Mouse (Mus musculus) myocyte (in vitro differentiated cells): ENCODE data around the gene Med9. TPM values are rescaled to one million over a fixed set of nuclear protein-coding genes. Genes with fewer than 3 reads are reported as not detected.

Experiments used
- H3K27me3 ChIP-seq: one replicate; pipeline ENCODE4 v1.6.1; 2011; ENCODE audit not compliant: control insufficient read depth, insufficient read depth, insufficient read length
- H3K36me3 ChIP-seq: one replicate; pipeline ENCODE4 v1.6.1; 2011; ENCODE audit not compliant: control insufficient read depth, insufficient read depth
- H3K4me2 ChIP-seq: one replicate; pipeline ENCODE4 v1.6.1; 2011; ENCODE audit warnings: low read depth, control low read depth
- H3K4me3 ChIP-seq: one replicate; pipeline ENCODE4 v1.5.1; 2011; ENCODE audit warnings: mild to moderate bottlenecking, control low read depth, moderate library complexity
- H3K79me2 ChIP-seq: one replicate; pipeline ENCODE4 v1.6.1; 2011; ENCODE audit not compliant: control insufficient read depth, insufficient read depth
- H3ac ChIP-seq: one replicate; pipeline ENCODE4 v1.6.1; 2011; ENCODE audit not compliant: control insufficient read depth, insufficient read length
- CEBPB ChIP-seq: IDR thresholded peaks from 2 replicates; pipeline ENCODE4 v1.6.1; 2011; ENCODE audit warnings: mild to moderate bottlenecking, moderate library complexity; ENCODE audit not compliant: poor library complexity, insufficient read depth, severe bottlenecking
- E2F4 ChIP-seq: IDR thresholded peaks from one replicate; pipeline ENCODE4 v1.6.1; 2011; ENCODE audit warnings: mild to moderate bottlenecking, control low read depth, moderate library complexity; ENCODE audit not compliant: insufficient read depth
- MAX ChIP-seq: IDR thresholded peaks from one replicate; pipeline ENCODE4 v1.6.1; 2011; ENCODE audit warnings: low read depth, mild to moderate bottlenecking, control low read depth
- MYOD1 ChIP-seq, 3 experiments: IDR thresholded peaks; one replicate each; pipeline ENCODE4 v1.6.1; 2011; ENCODE audit warnings: control low read depth in 2 of 3, low read depth in 2 of 3, mild to moderate bottlenecking in 2 of 3, moderate library complexity in 1 of 3; ENCODE audit not compliant: insufficient read length in 2 of 3, control insufficient read depth in 1 of 3
- MYOG ChIP-seq, 3 experiments: IDR thresholded peaks; one replicate each; pipeline ENCODE4 v1.6.1; 2011; ENCODE audit warnings: control low read depth in 2 of 3, low read depth in 2 of 3, mild to moderate bottlenecking in 2 of 3; ENCODE audit not compliant: insufficient read length in 2 of 3, control insufficient read depth in 1 of 3, insufficient read depth in 1 of 3
- POLR2A ChIP-seq: IDR thresholded peaks from one replicate; pipeline ENCODE4 v1.6.1; 2011; ENCODE audit warnings: low read depth, mild to moderate bottlenecking, control low read depth, moderate library complexity; ENCODE audit not compliant: insufficient read length
- POLR2AphosphoS2 ChIP-seq: IDR thresholded peaks from one replicate; pipeline ENCODE4 v1.6.1; 2011; ENCODE audit warnings: low read depth, control low read depth; ENCODE audit not compliant: insufficient read length
- REST ChIP-seq: IDR thresholded peaks from one replicate; pipeline ENCODE4 v1.6.1; 2011; ENCODE audit warnings: mild to moderate bottlenecking, control low read depth, moderate library complexity; ENCODE audit not compliant: insufficient read depth, insufficient read length
- SRF ChIP-seq: IDR thresholded peaks from one replicate; pipeline ENCODE4 v1.6.1; 2011; ENCODE audit warnings: low read depth; ENCODE audit not compliant: control insufficient read depth, insufficient read length
- TCF12 ChIP-seq: IDR thresholded peaks from one replicate; pipeline ENCODE4 v1.6.1; 2011; ENCODE audit warnings: mild to moderate bottlenecking, control low read depth; ENCODE audit not compliant: poor library complexity, insufficient read depth, severe bottlenecking
- TCF3 ChIP-seq: IDR thresholded peaks from one replicate; pipeline ENCODE4 v1.6.1; 2011; ENCODE audit warnings: low read depth, control low read depth; ENCODE audit not compliant: insufficient read length
- USF1 ChIP-seq: IDR thresholded peaks from one replicate; pipeline ENCODE4 v1.6.1; 2011; ENCODE audit warnings: low read depth, mild to moderate bottlenecking, control low read depth, moderate library complexity
- polyA plus RNA-seq: library from polyadenylated mRNA; unstranded; fragments of >200 nt; fragmentation: generic; extraction: Trizol; gene quantifications from one replicate; pipeline ENCODE4 v1.2.1, GENCODE M21; 2012; ENCODE audit warnings: missing spikeins

The Med9 gene
- polyA plus RNA-seq, 1 experiment: 41.6 TPM

DNA sequence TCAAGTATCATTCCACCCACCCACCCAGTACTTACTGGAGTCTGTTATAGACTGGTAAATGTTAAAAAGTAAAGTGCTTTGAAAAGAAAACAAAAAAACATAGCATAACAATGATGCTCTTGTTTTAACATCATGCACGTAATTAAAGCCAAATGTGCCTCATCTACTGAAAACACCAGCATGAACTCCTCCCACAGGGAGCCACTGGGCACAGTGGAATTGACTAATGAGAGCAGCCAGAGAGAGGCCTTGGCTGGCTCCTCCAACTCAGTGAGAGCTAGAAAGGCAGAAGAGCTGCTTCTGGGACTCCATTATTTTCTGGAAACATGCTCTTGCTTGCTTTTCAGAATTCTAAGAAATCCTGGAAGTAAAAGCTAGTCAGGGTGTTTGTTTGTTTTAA, 41.4 kb downstream of the Med9 start:
- TF ChIP-seq MYOG (IDR thresholded peaks at IDR 0.05; ENCODE audit: control insufficient read depth in 1 of 3, insufficient read depth in 1 of 3, insufficient read length in 2 of 3, low read depth in 2 of 3) (no peak), POLR2AphosphoS2 (no peak), MAX (no peak), MYOD1 (IDR thresholded peaks at IDR 0.05; ENCODE audit: control insufficient read depth in 1 of 3, insufficient read length in 2 of 3, low read depth in 2 of 3) (no peak), CEBPB (no peak), POLR2A (no peak), E2F4 (no peak)
- Histone ChIP-seq H3K36me3 (no peaks in the 10 kb centered on the region), H3ac (no peak overlapping the region), H3K4me3 (no peak overlapping the region), H3K4me2 (no peak overlapping the region), H3K27me3 (peaks cover 6% of the 10 kb centered on the region), H3K79me2 (no peaks in the 10 kb centered on the region)

DNA sequence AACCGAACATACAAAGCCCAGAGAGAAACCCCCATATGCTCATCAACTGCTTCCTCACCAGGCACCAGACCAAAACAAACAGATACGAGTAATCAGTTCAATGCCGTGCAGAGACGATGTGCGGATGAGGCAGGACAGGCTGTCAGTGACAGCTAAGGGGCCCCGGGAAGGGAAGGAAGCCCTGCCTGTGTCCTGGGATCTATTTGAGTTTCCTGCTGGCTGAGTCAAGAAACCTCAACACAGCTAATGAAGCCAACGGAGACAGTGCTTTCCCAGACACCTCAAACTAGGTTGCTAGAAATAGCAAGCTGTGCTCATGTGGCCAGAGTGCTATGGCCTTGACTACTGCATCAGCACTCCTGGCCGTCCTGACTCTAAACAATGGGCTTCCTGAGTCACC, 43.4 kb downstream of the Med9 start:
- H3ac ChIP-seq: no peak overlapping the region
- no peaks in the 10 kb centered on the region for H3K79me2 ChIP-seq
- no peaks in the 10 kb centered on the region for H3K36me3 ChIP-seq
- no peak overlapping the region for H3K4me2 ChIP-seq
- H3K4me3 ChIP-seq: no peak overlapping the region
- peaks cover 6% of the 10 kb centered on the region for H3K27me3 ChIP-seq
- TF ChIP-seq TCF3: no peak
- TF ChIP-seq MYOD1 (IDR thresholded peaks at IDR 0.05; ENCODE audit: control insufficient read depth in 1 of 3, insufficient read length in 2 of 3, low read depth in 2 of 3): no peak
- no peak for TF ChIP-seq REST
- no peak for TF ChIP-seq MAX
- no peak for TF ChIP-seq USF1
- TF ChIP-seq POLR2A: no peak
- TF ChIP-seq TCF12: no peak
- TF ChIP-seq SRF: no peak
- no peak for TF ChIP-seq POLR2AphosphoS2
- no peak for TF ChIP-seq E2F4
- TF ChIP-seq MYOG (IDR thresholded peaks at IDR 0.05; ENCODE audit: control insufficient read depth in 1 of 3, insufficient read depth in 1 of 3, insufficient read length in 2 of 3, low read depth in 2 of 3): no peak
- TF ChIP-seq CEBPB: no peak

DNA sequence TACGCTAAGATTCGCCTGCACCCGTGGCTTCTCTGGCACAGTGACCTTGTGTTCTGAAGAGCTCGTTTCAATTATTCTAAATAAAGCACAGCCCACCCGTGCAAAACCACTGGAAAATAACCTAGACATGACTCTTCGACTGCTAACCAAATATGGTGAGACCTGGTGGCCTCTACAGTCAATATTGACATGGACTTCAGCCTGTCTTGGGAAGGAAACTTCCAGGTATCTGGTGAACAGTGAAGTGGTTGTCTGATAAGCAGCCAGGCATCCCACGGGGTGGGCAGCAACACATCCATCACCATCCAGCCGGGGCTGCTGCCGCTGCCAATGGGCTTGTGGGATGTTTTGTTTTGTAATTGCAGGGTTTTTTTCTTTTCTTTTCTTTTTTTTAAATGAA, 46.3 kb downstream of the Med9 start:
- Histone ChIP-seq H3K4me2 (no peak overlapping the region), H3K4me3 (no peak overlapping the region), H3K36me3 (no peaks in the 10 kb centered on the region), H3ac (no peak overlapping the region), H3K27me3 (peaks cover 6% of the 10 kb centered on the region), H3K79me2 (no peaks in the 10 kb centered on the region)
- TF ChIP-seq CEBPB: no peak
- TF ChIP-seq POLR2A: no peak
- no peak for TF ChIP-seq POLR2AphosphoS2
- no peak for TF ChIP-seq USF1
- TF ChIP-seq TCF3: no peak

DNA sequence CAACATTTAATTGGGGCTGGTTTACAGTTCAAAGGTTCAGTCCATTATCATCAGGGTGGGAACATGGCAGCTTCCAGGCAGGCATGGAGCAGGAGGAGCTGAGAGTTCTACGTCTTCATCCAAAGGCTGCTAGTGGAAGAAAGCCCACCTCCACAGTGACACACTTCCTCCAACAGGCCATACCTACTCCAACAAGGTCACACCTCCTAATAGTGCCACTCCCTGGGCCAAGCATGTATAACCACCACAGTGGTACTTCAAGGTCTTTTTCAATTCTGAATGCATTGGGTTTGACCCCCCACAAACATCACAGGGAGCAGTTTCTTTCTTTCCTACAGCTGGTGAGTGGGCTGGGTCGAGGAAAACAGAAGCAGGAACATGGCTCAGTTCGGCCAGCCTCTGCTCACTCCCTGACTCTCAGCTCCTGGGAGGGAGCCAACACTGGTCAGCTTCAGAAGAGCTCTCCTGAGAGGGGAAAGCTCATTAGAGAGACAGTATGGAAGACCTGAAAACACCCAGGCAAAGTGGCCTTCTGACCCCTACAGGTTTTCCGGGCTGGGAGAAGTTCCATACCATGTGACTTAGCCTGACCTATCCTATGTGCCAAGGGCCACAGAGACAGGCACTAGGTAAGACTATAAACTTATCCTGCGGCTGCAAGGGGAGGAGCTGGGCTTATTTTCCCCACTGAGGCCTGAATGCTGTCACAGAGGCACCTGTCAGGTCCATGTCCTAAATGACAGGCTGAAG, 53.4 kb downstream of the Med9 start:
- TF ChIP-seq TCF3 (no peak), POLR2A (no peak), CEBPB (no peak), TCF12 (no peak)
- Histone ChIP-seq H3K4me2 (no peak overlapping the region), H3K36me3 (no peaks in the 10 kb centered on the region), H3K27me3 (no peaks in the 10 kb centered on the region), H3ac (no peak overlapping the region), H3K79me2 (no peaks in the 10 kb centered on the region), H3K4me3 (no peak overlapping the region)

DNA sequence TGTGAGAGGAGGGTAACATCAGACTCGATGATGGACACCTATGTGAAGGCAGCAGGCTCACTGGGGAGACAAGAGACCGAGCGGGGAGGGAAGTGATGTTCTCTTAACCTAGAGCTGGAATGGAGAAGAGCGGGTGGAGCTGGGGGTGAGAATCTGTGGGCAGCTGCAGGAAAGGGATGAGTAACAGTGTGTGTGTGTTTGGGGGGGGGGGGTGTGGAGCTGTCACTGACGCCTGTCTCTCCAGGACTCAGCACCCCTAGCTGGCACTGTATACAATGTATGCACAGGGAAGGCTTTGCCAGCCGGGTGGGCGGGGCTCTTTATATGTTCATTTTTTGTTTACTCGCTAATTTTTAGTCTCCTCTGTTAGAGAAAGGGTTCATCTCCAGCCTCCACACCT, 55.8 kb downstream of the Med9 start:
- Histone ChIP-seq H3K27me3 (peaks cover 9% of the 10 kb centered on the region), H3K4me2 (no peak overlapping the region), H3K4me3 (no peak overlapping the region), H3K79me2 (no peaks in the 10 kb centered on the region), H3ac (no peak overlapping the region), H3K36me3 (no peaks in the 10 kb centered on the region)
- TF ChIP-seq SRF: no peak
- TF ChIP-seq POLR2A: no peak
- no peak for TF ChIP-seq MAX
- TF ChIP-seq MYOD1 (IDR thresholded peaks at IDR 0.05; ENCODE audit: control insufficient read depth in 1 of 3, insufficient read length in 2 of 3, low read depth in 2 of 3): no peak
- no peak for TF ChIP-seq CEBPB
- TF ChIP-seq MYOG (IDR thresholded peaks at IDR 0.05; ENCODE audit: control insufficient read depth in 1 of 3, insufficient read depth in 1 of 3, insufficient read length in 2 of 3, low read depth in 2 of 3): no peak
- TF ChIP-seq POLR2AphosphoS2: no peak
- TF ChIP-seq USF1: no peak
- TF ChIP-seq TCF12: no peak
- TF ChIP-seq REST: no peak
- TF ChIP-seq TCF3: no peak
- no peak for TF ChIP-seq E2F4
